Mouse (Mus musculus) liver, embryonic 15.5 days (tissue): ENCODE data around the gene Cdkl5. TPM values are rescaled to one million over a fixed set of nuclear protein-coding genes. Genes with fewer than 3 reads are reported as not detected.
"Not testable (repeated sequence)": the region's sequence is repeated elsewhere in the genome, so short reads cannot be mapped to it uniquely, and the experiment has no call there.

ENCODE experiments used
- ATAC-seq: fragments of 200-750 bp; cut with Nextera tagmentation; 2 replicates; pipeline ENCODE4 v1.8.0; 2017; ENCODE audit warnings: moderate number of reproducible peaks, mild to moderate bottlenecking, moderate library complexity; ENCODE audit not compliant: insufficient read depth
- H3K27ac ChIP-seq: fragments of 300-500 bp; sonication (generic); replicated peaks from 2 replicates; pipeline ENCODE4 v1.5.1; 2015; ENCODE audit warnings: mild to moderate bottlenecking, inconsistent platforms
- H3K27me3 ChIP-seq: fragments of 300-500 bp; sonication (generic); 2 replicates; pipeline ENCODE4 v1.6.1; 2015; ENCODE audit warnings: mild to moderate bottlenecking, inconsistent platforms
- H3K36me3 ChIP-seq: fragments of 300-500 bp; sonication (generic); replicated peaks from 2 replicates; pipeline ENCODE4 v1.6.1; 2015; ENCODE audit warnings: moderate library complexity, mild to moderate bottlenecking, inconsistent platforms
- H3K4me1 ChIP-seq: fragments of 300-500 bp; sonication (generic); replicated peaks from 2 replicates; pipeline ENCODE4 v1.6.1; 2015; ENCODE audit warnings: inconsistent platforms
- H3K4me2 ChIP-seq: fragments of 300-500 bp; sonication (generic); 2 replicates; pipeline ENCODE4 v1.6.1; 2015; ENCODE audit warnings: moderate library complexity, mild to moderate bottlenecking, inconsistent platforms
- H3K4me3 ChIP-seq: fragments of 300-500 bp; sonication (generic); replicated peaks from 2 replicates; pipeline ENCODE4 v1.5.1; 2015; ENCODE audit warnings: mild to moderate bottlenecking, inconsistent platforms
- H3K9ac ChIP-seq: fragments of 300-500 bp; sonication (generic); 2 replicates; pipeline ENCODE4 v1.6.1; 2015; ENCODE audit warnings: moderate library complexity, mild to moderate bottlenecking, inconsistent platforms
- H3K9me3 ChIP-seq: fragments of 300-500 bp; sonication (generic); replicated peaks from 2 replicates; pipeline ENCODE4 v1.6.1; 2016; ENCODE audit warnings: inconsistent platforms
- WGBS: fragments of 180-500 bp; shearing (Covaris S2); methylation state at CpG from one replicate; pipeline ENCODE4 v1.1.7; 2015; ENCODE audit warnings: mixed read lengths; ENCODE audit not compliant: insufficient replicate concordance; 5-methylcytosine and 5-hydroxymethylcytosine counted together
- polyA plus RNA-seq: library from polyadenylated mRNA; unstranded; fragments of >200 nt; fragmentation: Nextera tagmentation; extraction: Ambion mirVana; gene quantifications from 2 replicates; pipeline ENCODE4 v1.2.1, GENCODE M21; 2015

Cdkl5 gene
- polyA plus RNA-seq, 1 experiment from 2014 or later: 0.16 TPM

DNA sequence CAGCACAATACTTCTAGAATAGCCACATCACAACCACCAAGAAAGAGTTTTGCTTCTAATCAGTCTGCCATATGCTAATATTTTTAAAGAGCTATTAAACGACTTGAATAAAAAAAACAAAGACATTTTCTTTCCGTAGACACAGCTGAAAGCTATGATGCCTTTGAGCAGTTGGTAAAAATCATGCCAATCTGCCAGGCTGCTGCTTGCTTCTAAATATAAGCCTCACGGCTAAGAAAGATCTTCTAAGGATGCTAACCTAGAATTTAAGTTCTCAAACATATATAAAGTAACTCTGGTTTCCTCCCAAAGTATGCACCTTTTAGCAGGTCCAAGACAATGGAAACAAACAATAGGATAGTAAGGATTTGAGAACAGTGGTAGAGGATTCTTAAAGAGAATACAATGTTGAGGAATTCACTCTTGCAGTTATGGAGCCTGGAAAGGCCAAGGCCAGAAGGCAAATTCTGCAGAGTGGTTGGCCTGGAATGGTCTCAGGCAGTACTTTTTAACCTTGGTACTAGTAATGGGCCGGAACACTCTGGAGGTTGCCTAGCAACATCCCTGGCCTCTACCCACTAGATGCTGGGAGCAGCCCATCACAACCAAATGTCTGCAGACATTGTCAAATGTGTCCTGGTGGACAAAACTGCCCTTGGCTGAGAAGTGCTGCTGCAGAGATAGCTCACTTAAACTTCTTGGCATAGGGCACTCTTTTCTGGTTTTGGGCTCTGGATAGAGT lies 189.9 kb downstream of the Cdkl5 start:
- no peak for ATAC-seq
- no peaks in the 10 kb centered on the region; the same call in 1 of the 2 replicates for H3K27me3 ChIP-seq
- 64% methylated on average over 4 of the region's 4 CpGs for WGBS

DNA sequence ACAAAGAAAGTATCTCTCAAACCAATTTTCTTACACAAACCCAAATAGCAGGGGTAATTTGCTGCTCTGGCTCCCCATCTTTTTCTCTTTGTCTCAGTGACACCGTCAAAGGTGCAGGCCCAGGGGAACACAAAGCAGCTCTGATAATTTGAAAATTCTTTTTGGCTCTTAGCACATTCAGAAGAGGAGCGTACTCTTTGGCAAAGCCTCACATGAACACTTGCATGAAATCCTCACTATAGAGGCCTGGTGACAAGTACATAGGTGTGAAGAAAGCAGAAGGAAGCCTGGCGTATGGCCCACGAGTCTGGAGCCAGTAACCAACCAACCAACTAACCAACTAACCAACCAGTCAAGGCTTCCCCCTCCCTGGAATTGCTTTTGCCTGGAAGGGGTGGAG lies 199.6 kb downstream of the Cdkl5 start:
- Histone ChIP-seq H3K27ac (no peak overlapping the region), H3K9ac (no peak overlapping the region), H3K36me3 (no peaks in the 10 kb centered on the region), H3K4me2 (no peak overlapping the region), H3K27me3 (peaks cover 4% of the 10 kb centered on the region), H3K4me1 (no peaks in the 10 kb centered on the region), H3K4me3 (no peak overlapping the region), H3K9me3 (no peaks in the 10 kb centered on the region)
- no peak for ATAC-seq
- 70% methylated on average over 4 of the region's 4 CpGs for WGBS

More for the DNA sequence above, 189.9 kb downstream of the Cdkl5 start:
- H3K9me3 ChIP-seq: no peaks in the 10 kb centered on the region
- H3K4me1 ChIP-seq: no peaks in the 10 kb centered on the region
- H3K4me2 ChIP-seq: no peak overlapping the region
- H3K27ac ChIP-seq: no peak overlapping the region
- H3K9ac ChIP-seq: no peak overlapping the region
- no peaks in the 10 kb centered on the region for H3K36me3 ChIP-seq
- no peak overlapping the region for H3K4me3 ChIP-seq

DNA sequence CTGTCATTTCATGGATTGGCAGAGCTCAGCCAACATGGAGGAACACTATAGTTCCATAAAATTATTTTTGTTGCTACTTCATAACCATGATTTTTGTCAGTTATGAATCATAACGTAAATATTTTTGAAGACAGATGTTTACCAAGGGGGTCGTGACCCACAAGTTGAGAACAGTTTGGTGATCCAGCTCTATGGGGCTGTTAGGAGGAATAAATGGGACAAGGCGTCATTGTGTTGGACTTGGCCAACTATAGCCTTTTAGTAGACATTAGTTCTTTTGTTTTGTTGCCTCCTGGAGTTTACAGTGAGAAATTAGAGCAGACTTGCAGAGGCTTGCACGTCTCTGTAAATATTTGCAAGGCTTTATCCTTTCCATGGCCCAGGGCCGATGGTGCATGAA lies 212.2 kb downstream of the Cdkl5 start:
- Histone ChIP-seq H3K4me1 (no peaks in the 10 kb centered on the region), H3K4me3 (no peak overlapping the region), H3K4me2 (no peak overlapping the region), H3K27ac (no peak overlapping the region), H3K27me3 (no peaks in the 10 kb centered on the region), H3K36me3 (no peaks in the 10 kb centered on the region), H3K9me3 (no peaks in the 10 kb centered on the region), H3K9ac (no peak overlapping the region)
- ATAC-seq: no peak
- 46% methylated on average over 5 of the region's 5 CpGs for whole genome bisulfite sequencing

DNA sequence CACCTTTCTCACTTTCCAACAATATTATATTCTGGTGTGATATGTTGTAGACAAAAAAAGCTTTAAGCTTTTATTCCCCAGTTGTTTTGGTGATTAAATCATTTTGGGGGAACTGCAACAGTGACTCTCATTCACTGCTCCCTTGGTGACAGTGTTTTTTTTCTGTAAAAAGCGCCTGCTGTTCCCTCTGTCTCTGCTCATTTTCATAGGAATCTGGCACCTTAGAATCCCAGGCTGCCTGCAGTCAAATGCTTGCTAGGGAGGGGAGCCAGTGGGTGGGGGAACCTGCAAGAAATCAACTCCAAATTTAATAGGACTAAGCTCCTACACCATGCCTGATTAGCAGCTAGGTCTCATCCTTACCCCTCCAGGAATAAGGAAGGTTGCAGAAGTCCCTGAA lies 221.5 kb downstream of the Cdkl5 start:
- 39% methylated on average over 1 of the region's 1 CpGs for WGBS
- no peak overlapping the region for H3K4me3 ChIP-seq

DNA sequence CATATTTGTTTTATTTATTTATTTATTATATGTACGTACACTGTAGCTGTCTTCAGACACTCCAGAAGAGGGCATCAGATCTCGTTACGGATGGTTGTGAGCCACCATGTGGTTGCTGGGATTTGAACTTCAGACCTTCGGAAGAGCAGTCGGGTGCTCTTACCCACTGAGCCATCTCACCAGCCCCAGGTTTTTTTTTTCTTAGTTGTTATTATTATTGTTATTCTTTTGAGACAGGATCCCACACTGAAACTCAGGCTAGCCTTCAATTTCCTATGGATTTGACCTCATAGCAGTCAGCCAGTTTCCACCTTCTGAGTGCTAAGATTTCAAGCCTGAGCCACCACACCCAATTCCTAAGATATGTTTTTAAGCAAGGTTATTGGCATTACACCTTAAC lies 224.9 kb downstream of the Cdkl5 start:
- not testable (repeated sequence) for ATAC-seq, H3K9me3 ChIP-seq

More for the DNA sequence above, 221.5 kb downstream of the Cdkl5 start:
- Histone ChIP-seq H3K27ac (no peak overlapping the region), H3K27me3 (no peaks in the 10 kb centered on the region), H3K4me2 (no peak overlapping the region), H3K9me3 (no peaks in the 10 kb centered on the region), H3K4me1 (no peaks in the 10 kb centered on the region), H3K36me3 (no peaks in the 10 kb centered on the region), H3K9ac (no peak overlapping the region)
- ATAC-seq: no peak

DNA sequence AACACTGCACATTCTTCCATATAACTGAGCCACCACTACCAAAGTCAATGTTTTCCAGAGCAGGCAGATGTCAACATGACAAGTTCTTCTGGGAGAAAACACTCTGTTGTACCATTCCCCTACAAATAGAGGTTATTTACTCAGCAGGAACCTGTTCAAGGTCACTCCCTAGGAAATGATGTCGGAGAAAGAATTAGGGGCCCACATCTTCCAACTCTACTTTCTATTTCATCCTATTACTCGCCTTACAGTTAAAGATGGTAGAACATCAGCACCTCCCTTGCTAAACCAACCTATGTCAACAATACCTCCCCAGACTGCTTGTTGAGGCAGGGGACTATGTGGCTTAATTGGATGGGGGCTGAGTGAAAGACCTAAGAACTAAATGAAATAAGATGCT lies 226.8 kb downstream of the Cdkl5 start, which contains the start of gene Rs1:
Rs1 (plus strand) TSS at position 301 of the 400 bp plus-strand sequence.
- Histone ChIP-seq H3K4me3 (peak within 1 kb of the TSS; percentile 64), H3K36me3 (no peaks in the 10 kb centered on the region), H3K4me1 (no peaks in the 10 kb centered on the region), H3K4me2 (peak within 1 kb of the TSS; percentile 62), H3K27me3 (peaks cover 4% of the 10 kb centered on the region; the same call in 1 of the 2 replicates), H3K27ac (no peak within 1 kb of the TSS), H3K9ac (no peak within 1 kb of the TSS), H3K9me3 (no peaks in the 10 kb centered on the region)
- WGBS: 73% methylated on average over 2 of the region's 2 CpGs
- ATAC-seq: no peak

More for the DNA sequence above, 224.9 kb downstream of the Cdkl5 start:
- H3K9ac ChIP-seq, H3K27ac ChIP-seq, H3K27me3 ChIP-seq, H3K4me1 ChIP-seq, H3K36me3 ChIP-seq, H3K4me3 ChIP-seq, H3K4me2 ChIP-seq: not testable (repeated sequence)
- 81% methylated on average over 5 of the region's 5 CpGs for WGBS

DNA sequence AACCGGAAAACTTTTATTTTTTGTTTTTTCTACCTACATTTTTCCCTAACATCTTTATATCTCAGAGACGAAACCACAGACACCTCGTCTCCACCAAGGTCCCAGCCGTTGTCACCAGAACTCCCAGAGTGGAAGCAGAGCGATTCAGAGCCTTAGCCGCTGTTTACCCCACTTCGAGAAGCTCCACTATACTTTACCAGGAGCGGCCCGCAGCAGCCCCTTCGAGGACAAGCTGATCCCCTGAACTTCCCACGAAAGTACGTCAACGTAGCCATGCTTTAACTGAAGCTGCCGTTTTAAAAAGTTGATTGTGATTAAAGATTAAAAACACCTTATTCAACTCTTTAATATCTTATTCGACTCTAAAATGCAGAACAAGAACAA lies 228.3 kb downstream of the Cdkl5 start:
- H3K36me3 ChIP-seq: no peaks in the 10 kb centered on the region
- peak; percentile 82 for ATAC-seq
- peak overlapping the region; percentile 64 for H3K4me3 ChIP-seq
- H3K27ac ChIP-seq: no peak overlapping the region
- H3K9me3 ChIP-seq: no peaks in the 10 kb centered on the region
- H3K4me1 ChIP-seq: no peaks in the 10 kb centered on the region
- peaks cover 4% of the 10 kb centered on the region; the same call in 1 of the 2 replicates for H3K27me3 ChIP-seq
- peak overlapping the region; percentile 62 for H3K4me2 ChIP-seq
- WGBS: 23% methylated on average over 15 of the region's 15 CpGs
- H3K9ac ChIP-seq: peak overlapping the region; percentile 35; the same call in 1 of the 2 replicates

DNA sequence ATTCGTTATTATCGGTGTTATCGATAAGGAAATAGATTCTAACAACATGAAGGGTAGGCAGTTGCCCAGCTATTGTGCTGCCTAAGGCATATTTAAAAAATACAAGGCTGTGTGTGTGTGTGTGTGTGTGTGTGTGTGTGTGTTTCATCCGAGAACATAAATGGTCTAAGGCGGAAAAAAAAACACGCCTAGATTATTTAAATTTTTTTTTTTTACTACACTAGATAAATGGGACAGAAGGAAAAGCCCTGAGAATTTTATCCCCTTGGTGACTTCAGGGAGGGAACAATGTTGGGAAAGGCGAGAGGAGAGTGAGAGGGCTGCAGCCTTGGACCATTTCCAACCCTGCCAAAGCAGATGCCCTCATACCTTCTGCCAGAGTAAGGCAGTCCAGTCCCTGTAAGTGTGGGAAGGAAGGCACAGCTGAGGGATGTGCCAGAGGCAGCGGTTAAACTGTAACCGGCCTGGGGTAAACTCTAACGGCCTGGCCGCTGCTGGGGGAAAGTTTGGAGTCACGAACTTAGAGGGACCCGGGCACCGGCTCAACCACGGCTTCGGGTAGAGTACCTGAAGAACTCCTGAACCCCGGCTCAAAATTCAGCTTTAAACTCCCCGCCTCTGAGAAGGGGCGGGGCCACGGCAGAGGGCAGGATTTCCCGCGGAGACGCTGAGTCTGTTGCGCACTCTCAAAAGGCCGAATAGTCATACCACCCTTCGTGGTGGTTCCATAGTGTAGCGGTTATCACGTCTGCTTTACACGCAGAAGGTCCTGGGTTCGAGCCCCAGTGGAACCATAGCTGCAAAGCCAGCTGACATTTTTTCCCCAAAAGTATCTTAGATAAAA lies 228.9 kb downstream of the Cdkl5 start:
- Histone ChIP-seq H3K27me3 (peaks cover 4% of the 10 kb centered on the region; the same call in 1 of the 2 replicates), H3K27ac (no peak overlapping the region), H3K9me3 (no peaks in the 10 kb centered on the region), H3K9ac (peak overlapping the region; percentile 43), H3K36me3 (no peaks in the 10 kb centered on the region), H3K4me3 (peak overlapping the region; percentile 64), H3K4me2 (peak overlapping the region; percentile 62), H3K4me1 (no peaks in the 10 kb centered on the region)
- 25% methylated on average over 30 of the region's 30 CpGs for WGBS
- peak; percentile 94 for ATAC-seq

DNA sequence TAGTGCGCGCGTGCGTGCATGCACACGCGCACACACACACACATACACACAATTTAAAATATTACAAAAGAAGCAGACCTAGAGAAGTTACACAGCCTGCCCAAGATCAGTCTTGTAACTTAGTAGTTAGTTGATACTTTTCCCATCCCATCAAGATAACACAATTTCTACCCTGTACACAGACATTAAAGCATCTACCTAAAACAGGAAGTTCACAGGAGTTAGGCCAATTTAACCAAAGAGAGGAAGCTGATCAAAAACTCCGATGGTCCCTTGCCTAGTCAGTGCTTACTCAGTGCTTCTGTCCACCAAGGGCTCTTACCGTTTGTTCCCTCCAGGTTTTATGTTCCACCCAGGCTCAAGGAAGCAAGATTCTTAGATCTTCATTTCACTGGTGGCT lies 243.7 kb downstream of the Cdkl5 start:
- H3K9ac ChIP-seq: no peak overlapping the region
- H3K27ac ChIP-seq: no peak overlapping the region
- no peak overlapping the region for H3K4me3 ChIP-seq
- H3K4me2 ChIP-seq: no peak overlapping the region
- H3K9me3 ChIP-seq: no peaks in the 10 kb centered on the region
- H3K36me3 ChIP-seq: no peaks in the 10 kb centered on the region
- no peaks in the 10 kb centered on the region for H3K4me1 ChIP-seq
- no peaks in the 10 kb centered on the region for H3K27me3 ChIP-seq
- no peak for ATAC-seq
- 76% methylated on average over 8 of the region's 8 CpGs for WGBS

DNA sequence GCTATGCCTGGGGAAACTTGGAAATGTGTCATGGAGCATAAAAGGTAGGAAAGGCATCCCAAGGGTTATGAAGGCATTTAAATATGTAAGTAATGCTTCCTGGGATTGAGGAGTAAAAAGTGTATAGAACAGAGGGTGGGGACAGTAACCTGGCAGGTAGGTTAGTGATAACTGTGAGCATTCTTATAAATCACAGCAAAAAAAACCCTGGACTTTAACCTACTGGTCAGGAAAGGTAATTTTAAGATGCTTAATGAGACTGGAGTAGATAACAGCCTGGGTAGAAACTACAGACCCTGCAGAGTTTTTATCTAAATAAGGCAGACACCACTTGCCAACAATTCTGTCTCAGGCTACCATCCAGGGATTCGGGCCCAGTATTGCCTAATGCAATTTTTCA lies 245.9 kb downstream of the Cdkl5 start:
- no peak overlapping the region for H3K4me2 ChIP-seq
- H3K27me3 ChIP-seq: no peaks in the 10 kb centered on the region
- no peaks in the 10 kb centered on the region for H3K4me1 ChIP-seq
- H3K36me3 ChIP-seq: no peaks in the 10 kb centered on the region
- no peak overlapping the region for H3K9ac ChIP-seq
- WGBS: 42% methylated on average over 1 of the region's 1 CpGs
- no peaks in the 10 kb centered on the region for H3K9me3 ChIP-seq
- H3K27ac ChIP-seq: no peak overlapping the region
- no peak overlapping the region for H3K4me3 ChIP-seq
- no peak for ATAC-seq

DNA sequence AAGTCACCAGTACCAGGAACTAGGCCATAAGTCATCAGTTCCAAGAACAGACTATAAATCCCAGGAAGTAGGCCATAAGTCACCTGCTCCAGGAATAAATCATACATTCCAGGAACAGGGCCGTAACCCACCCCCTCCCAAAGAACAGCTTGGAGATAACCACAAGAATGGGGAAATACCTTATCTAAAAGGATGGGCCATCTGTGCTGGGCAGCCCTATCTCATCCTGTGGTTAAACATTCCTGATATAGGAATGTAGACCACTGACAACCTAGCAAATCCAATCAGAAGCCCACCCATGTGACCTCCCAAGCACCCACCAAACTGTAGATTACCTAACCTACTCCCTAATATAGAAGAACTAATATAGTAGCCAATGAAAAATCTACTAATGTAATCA lies 249.1 kb downstream of the Cdkl5 start:
- 35% methylated on average over 1 of the region's 1 CpGs for WGBS
- H3K27ac ChIP-seq: no peak overlapping the region
- H3K9ac ChIP-seq: no peak overlapping the region
- H3K36me3 ChIP-seq: no peaks in the 10 kb centered on the region
- no peak overlapping the region for H3K4me2 ChIP-seq
- no peak for ATAC-seq
- no peak overlapping the region for H3K4me3 ChIP-seq
- no peaks in the 10 kb centered on the region for H3K9me3 ChIP-seq
- H3K27me3 ChIP-seq: no peaks in the 10 kb centered on the region
- no peaks in the 10 kb centered on the region for H3K4me1 ChIP-seq
